Mouse (Mus musculus): ENCODE measurements around the gene 1700001F09Rik.
"Not testable (repeated sequence)": the region's sequence is repeated elsewhere in the genome, so short reads cannot be mapped to it uniquely, and the experiment has no call there.

- not testable (repeated sequence) for TF ChIP-seq CTCF (IDR thresholded peaks at IDR 0.05; ENCODE audit: borderline replicate concordance, insufficient read depth, low read length); POLR2A (IDR thresholded peaks at IDR 0.05; ENCODE audit: low read depth, low read length)
These were observed 28.1 kb downstream of the 1700001F09Rik start for GRCm38 (mm10) chr14:43319516-43319915.
